Mouse (Mus musculus): ENCODE data around the gene Adap1.
A peak's percentile ranks its signal among the peaks of the same experiment; 100 is the strongest.

The Adap1 gene

GRCm38 (mm10) chr5:139325395-139325966 is at the start of gene Adap1:
Gene Adap1, minus strand, starts transcription at chr5:139325622.
- peak; percentile 77 for DNase-seq (ENCODE audit: low read depth, low spot score)

- no peak for DNase-seq (ENCODE audit: low read depth, low spot score)
Observed at GRCm38 (mm10) chr5:139374841-139375240, 49.4 kb upstream of the Adap1 start.

GRCm38 (mm10) chr5:139373889-139374444 is 48.5 kb upstream of the Adap1 start:
- no peak for DNase-seq (ENCODE audit: low read depth, low spot score)

GRCm38 (mm10) chr5:139373126-139373525 is 47.7 kb upstream of the Adap1 start:
- DNase-seq (ENCODE audit: low read depth, low spot score) = no peak

DNA sequence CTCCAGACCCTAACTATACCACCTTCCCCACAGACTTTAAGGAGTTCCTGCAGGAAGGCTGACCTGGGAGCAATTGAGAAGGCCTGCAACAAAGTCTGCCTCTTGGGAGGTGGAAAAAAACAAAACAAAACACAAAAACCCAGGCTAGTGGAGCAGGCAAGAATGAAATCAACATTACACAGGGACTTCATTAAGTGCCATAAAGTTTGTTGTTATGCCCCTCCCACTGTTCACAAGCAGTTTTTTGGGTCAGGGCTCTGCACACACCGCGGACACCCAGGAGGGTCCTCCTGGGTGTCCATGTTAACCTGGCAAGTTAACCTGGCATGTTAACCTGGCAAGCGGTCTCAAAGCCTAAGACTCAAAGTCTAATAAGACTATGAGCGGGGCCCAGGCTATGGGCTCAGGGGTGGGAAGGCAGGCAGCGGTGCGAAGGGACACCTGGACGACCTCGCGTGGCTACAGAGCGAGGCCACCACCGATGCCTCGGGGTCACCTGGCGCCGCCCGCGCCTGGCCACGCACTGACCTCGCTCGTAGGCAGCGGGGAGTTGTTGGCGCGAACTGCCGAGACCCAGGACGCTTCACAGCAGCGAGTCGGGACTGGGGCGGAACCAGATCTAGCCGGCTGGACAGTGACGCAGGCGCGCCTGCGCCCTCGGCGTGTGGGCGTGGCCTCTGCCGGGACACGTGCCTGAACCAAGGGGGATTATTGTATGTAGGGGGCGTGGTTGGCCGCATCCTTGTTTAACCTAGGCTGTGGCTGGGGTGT is 46.4 kb upstream of the Adap1 start:
- DNase-seq (ENCODE audit: low read depth, low spot score) = peak; percentile 90

- DNase-seq (ENCODE audit: low read depth, low spot score) = no peak
Observed at GRCm38 (mm10) chr5:139371118-139371517, 45.7 kb upstream of the Adap1 start.

- DNase-seq (ENCODE audit: low read depth, low spot score) = no peak
Observed at GRCm38 (mm10) chr5:139370336-139370735, 44.9 kb upstream of the Adap1 start.

DNA sequence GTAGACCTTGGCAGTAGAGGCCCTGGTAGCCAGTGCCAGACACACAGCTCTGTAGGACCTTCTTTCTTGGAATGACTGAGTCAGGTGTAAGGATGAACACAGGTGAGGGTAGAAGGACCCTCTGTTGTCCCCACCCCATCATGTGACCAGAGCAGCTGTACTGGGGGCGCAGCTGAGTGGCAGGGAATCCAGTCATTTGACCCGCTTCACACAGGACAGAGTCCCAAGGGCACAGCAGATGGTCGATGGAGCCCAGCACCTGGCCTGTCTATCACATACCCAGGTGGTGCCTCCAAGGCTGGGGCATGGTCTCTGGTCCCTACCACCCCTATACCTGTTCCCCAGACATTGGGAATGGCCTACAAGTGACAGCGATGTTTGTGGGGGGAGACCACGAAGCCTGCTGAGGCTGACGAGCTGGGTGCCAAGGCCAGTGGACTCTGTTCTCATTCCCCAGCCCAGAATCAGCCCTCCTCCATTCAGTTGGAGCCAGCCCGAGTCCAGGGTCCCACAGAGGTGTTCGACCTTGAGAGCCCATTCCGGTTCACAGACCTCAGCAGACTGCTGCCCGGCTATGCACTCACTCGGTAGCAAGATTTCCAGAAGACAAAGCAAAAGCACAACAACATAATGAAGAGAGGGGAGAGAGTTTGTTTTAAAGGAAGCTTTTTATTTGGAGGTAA is 43.4 kb upstream of the Adap1 start:
- no peak for DNase-seq (ENCODE audit: low read depth, low spot score)

DNA sequence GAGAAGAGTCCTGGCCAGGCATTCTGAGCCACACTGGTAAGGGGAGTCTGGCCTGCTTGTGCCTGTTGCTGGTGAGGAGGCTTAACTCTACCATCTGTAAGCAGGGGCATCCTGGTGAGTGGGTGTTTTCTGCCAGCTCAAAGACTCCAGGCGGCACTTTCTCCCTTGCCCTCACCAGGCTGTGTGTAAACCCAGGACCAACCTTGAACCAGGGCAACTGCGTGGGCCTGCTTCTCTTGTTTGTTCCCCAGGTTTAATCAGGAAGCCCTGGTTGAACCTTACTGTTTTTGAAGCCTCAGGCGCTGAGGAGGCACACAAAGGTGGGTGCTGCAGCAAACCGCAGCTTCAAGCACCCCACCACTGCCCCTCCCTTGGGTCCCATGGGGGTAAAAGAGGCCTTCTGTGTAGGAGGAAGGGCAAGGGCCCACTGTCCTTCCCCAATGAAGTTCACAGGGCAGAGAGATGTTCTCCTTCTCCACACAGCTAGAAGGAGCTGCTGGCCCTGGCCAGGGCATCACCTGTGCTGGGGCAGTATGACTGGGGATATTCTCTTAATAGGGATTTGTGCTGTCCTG is 42.5 kb upstream of the Adap1 start:
- no peak for DNase-seq (ENCODE audit: low read depth, low spot score)

- no peak for DNase-seq (ENCODE audit: low read depth, low spot score)
Observed at GRCm38 (mm10) chr5:139366484-139366883, 41.1 kb upstream of the Adap1 start.

DNA sequence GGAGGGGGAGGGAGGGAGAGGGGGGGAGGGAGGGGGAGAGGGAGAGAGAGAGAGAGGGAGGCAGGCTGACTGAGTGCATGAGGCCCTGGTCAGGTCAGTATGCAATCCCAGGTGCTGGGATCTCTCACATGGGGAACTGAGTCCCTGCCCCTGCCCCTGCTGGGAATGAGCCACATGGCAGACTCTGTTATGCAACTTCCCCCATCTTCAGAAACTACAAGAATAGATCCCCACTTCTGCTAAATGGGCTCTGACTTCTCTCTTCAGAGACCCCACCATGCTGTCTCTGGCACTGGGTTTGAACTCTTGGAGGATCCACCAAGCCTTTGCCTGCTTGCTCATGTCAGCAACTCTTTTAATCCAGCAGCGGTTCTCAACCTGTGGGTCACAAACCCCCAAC is 40.4 kb upstream of the Adap1 start:
- DNase-seq (ENCODE audit: low read depth, low spot score) = peak; percentile 66

GRCm38 (mm10) chr5:139364911-139365571 is 39.6 kb upstream of the Adap1 start:
- no peak for DNase-seq (ENCODE audit: low read depth, low spot score)

DNA sequence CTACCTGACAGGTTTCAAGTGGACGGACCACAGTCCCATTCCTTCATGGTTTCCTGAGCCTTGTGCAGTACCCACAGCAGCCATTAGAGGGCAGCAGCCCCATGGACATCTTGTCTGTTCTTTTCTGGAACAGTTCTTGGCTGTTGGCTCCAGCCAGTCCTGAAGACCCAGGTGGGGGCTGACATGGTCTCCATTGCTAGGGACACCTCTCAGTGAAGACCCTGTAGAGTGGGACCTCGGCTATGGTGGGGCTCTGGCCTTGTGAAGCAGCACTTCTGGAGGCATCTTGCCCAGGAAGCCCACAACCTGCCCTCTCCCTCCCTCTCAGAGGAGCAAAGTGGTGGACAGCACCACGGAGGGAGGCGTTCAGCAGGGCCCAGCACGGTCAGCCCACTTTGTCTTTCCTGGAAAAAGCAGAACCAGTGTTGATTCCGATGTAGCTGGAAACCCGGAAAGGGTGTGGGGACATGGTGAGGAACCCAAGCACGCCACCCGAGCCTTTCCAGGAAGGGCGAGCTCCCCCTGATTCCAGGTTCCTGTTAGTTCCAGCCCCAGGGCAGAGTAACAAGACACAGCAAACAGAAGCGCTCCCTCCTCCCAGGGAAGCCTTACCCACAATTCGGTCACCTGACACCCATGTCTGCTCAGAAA is 39.0 kb upstream of the Adap1 start:
- DNase-seq (ENCODE audit: low read depth, low spot score) = peak; percentile 87

DNA sequence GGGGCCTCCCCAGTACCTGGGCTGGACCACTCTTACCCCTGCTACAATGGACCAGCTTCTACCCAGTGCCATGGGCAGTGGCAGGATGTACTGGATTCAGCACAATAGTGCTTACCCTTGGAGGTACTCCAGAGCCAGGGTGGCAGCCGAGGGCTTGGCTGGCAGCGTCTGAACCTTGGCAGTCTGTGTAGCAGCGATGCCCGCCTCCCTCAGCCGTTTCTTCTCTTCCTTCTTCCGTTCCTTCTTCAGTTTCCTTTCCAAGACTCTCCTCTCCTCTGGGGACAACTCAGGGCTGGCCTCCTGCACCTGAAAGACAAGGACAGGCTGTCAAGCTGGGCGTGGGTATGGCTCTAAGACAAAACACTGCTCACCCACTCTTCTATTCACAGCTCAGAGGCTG is 38.4 kb upstream of the Adap1 start:
- DNase-seq (ENCODE audit: low read depth, low spot score) = no peak

DNA sequence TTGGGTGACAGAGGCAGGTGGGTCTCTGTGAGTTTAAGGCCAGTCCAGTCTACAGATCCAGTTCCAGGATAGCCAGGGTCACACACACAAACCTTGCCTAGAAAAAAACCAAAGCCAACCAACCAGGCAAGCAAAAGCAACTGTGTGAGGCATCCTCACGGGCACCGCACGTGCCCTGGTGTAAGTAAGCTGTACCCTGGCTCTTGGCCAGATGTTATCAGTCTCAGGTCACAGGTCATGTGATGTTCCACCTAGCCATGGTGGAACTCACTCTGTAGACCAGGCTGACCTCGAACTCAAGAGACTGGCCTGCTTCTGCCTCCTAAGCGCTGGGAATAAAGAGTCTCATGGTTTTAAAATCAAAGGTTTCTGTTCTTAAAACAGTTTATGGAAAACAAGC is 33.8 kb upstream of the Adap1 start:
- no peak for DNase-seq (ENCODE audit: low read depth, low spot score)

GRCm38 (mm10) chr5:139358653-139359052 is 33.2 kb upstream of the Adap1 start:
- peak; percentile 81 for DNase-seq (ENCODE audit: low read depth, low spot score)

DNA sequence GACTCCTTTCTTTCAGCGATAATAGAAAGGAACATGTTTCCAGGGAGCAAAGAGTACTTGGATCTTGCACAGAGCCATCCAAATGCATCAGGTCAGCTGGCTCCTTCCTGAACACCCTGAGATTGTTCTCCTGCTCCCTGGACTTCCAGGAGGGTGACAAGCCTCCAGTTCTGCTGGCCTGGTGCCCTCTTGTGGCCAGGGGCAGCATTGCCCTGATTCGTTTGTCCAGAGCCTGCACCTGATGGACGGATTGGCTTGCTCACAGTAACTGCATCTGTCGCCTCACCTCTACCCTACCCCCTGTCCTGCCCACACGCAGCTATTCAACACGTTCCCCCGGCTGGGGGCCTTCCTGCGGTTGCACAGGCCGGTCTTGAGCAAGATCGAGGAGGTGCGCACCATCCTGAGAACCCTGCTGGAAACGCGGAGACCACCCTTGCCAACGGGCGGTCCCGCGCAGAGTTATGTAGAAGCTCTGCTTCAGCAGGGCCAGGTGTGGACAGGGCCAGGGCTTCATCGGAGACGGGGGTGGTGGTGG is 29.9 kb upstream of the Adap1 start:
- DNase-seq (ENCODE audit: low read depth, low spot score) = peak; percentile 90

- DNase-seq (ENCODE audit: low read depth, low spot score) = no peak
Observed at GRCm38 (mm10) chr5:139353946-139354345, 28.5 kb upstream of the Adap1 start.

- peak; percentile 46 for DNase-seq (ENCODE audit: low read depth, low spot score)
Observed at GRCm38 (mm10) chr5:139353496-139353895, 28.1 kb upstream of the Adap1 start.

DNA sequence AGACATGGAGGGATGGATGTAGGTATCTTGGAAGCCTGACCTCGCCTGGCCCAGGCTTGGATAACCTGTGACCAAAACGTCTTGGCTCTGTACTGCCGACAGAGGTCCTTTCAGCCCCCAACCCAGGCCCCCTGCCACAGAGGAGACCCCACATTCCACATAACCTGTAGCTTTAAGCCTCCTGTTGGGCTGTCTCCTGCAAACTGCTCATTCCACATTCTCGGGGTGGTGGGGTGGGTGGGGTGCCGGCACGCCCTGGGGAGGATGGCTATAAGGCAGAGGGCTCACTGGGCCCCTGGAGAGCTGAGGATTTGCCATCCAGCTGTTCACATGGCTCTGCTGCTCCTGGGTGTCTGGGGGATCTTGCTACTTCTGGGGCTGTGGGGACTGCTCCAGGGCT is 26.9 kb upstream of the Adap1 start, which contains the start of gene Cyp2w1:
Cyp2w1 (plus strand) TSS at position 301 of the 400 bp plus-strand sequence.
- no peak for DNase-seq (ENCODE audit: low read depth, low spot score)

DNA sequence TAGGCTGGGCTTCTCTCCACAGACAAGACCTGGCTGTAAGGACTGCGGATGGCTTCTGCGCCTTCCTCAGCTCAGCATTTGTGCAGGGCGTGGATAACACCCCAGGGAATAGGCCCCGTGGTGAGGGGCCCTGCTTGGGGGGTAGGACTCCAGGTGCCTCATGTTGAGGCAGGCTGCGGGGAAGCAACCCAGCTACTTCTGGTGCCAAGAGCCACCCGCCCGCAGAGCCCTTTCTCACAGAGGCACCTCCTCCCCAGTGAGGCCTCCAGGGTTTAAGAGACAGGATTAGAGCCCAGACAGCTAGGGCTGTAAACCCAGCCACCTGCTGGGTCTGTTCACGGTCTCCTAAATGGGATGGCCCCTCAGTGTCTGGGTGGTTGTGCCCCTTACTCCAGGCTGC is 26.2 kb upstream of the Adap1 start:
- DNase-seq (ENCODE audit: low read depth, low spot score) = no peak

Measured in brain, adult 2 months (tissue).